Mouse (Mus musculus) cerebellum, postnatal 25 days (tissue): ENCODE data around the gene Noc4l.

Experiments used
- DNase-seq, 2 experiments: peaks; one replicate each; pipeline ENCODE4 v3.0.0; 2021; ENCODE audit warnings: mixed read lengths in 2 of 2

Gene Noc4l

GRCm38 (mm10) chr5:110608941-110609340 is 44.3 kb downstream of the Noc4l start:
- no peak for DNase-seq

DNA sequence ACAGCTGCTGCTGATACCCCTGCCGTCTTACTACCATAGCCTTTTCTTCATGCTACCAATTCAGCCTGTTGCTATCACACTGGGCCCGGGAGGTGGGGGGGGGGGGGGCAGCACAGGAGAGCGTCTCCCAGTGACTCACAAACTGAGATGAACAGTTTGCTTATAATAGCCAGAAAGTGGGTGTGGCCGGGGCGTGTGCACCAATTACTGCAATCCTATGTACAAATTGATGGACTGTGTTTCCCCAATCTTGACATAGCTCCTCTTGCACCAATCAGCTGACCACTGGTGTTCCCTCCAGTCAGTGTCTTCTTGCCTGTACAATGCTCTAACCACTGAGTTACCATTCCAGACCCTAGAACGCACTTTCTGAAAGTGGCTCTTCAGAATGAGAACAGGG is 44.9 kb downstream of the Noc4l start:
- DNase-seq, result no peak

GRCm38 (mm10) chr5:110607767-110608166 is 45.5 kb downstream of the Noc4l start:
- DNase-seq, result no peak

DNA sequence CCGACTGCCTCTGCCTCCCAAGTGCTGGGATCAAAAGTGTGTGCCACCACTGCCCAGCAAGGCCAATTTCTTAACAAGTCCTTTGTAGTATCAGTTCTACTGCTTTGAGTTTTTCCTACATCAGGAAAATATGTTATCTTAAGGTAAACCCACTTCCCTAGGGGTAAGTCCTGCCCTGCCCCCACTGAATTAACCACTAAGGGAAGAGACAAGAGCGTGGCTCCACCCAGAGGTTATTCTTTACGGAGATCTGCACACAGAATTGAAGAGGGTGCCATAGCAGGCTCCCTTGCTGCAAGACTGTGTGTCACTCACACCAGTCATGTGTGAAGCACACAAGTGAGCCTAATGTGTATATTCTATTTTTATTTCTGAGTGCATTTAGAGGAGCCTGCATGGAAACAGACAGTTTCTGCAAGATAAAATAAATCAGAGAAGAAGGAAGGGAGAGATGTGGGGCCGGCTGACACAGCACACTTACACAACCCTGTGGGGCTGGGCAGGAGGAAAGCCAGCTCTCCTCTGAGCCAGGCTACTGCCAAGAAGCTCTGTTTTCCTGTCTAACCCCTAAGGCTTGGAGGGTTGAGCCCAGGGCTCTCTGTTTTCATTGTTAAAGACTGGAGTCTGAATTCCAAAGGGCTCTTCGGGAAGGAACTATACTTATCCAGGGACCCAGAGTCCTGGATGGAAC is 47.5 kb downstream of the Noc4l start:
- peak in 1 of 2 experiments; percentile 25 for DNase-seq

DNA sequence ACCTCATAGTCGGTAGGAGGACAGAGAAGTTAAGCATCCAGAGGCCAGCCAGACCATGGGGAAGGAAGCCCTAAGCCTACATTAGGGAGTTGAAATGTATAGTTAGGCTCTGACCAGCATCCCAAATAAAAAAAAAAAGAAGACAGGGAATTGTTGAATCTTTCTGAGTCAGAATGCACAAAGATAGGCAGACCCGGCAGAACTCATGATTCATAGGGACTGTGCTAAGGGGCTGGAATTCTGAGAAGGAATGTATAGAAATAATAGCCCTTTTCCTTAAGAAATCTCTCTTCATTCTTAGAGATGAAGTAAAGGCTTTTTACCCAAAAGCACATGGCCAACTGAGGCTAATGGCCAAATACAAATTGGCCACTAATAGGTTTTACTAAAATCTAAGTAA is 48.9 kb downstream of the Noc4l start:
- no peak for DNase-seq

- no peak for DNase-seq
These were observed 50.1 kb downstream of the Noc4l start for GRCm38 (mm10) chr5:110603016-110603685.
